Mouse (Mus musculus): ENCODE results near the gene Atp13a3.
"Not testable (repeated sequence)": the region's sequence is repeated elsewhere in the genome, so short reads cannot be mapped to it uniquely, and the experiment has no call there.

Gene Atp13a3

DNA sequence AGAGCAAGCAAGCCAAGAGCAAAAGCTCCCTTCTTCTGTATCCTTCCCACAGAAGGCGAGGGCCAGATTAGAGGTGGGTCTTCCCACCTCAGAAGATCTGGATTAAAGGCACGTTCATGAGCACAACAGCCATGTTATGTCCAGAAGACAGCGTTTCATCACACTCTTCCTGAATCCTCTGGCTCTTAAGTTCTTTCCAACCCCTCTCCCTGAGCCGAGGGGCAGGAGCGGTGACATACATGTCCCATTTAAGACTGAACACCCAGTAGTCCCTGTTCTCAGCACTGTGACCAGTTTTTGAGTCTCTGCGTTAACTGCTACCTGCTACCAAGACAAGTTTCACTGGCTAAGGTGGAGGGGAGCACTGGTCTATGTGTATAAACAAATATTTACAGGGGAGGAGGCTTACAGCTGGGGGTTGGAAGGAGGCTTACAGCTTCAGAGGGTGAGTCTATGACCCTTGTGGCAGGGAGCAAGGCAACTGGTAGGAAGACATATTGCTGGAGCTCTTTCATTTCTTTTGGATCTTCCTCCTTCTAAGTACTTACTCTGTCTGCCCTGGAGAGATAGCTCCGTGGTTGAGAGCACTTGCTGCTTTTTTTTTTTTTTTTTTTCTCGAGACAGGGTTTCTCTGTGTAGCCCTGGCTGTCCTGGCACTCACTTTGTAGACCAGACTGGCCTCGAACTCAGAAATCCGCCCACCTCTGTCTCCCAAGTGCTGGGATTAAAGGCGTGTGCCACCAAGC lies at the start of gene Atp13a3:
Gene Atp13a3, minus strand, starts transcription at position 51 of the 746 bp plus-strand sequence.
- DNase-seq: no peak

DNA sequence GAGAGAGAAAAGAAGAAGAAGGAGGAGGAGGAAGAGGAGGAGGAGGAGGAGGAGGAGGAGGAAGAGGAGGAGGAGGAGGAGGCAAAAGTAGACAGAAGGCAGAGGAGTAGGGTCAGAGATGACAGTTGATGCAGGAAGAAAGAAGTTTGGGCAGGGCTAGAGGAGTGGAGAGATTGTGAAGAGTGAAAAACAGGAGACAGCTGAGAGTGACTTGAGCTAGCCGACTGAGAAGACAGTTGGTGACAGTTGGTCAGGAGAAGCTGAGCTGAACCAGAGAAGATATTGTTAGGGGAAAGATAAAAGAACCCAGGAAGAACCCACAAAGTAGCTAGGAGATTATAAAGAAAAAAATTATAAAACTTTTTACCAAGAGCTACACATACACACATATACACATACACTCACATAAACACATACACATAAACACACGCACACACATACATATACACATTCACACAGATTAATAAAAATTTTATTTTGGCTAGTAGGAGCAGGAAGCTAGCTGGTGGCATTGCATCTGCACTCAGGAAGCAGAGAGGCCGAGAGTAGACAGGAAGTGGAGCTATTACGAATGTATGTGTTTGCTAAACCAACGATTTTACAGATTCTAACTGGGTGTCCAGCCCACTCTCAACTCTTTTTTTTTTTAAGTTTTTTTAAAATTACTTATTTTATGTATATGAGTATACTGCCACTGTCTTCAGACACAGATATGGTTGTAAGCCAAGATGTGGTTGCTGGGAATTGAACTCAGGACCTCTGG lies 47.6 kb upstream of the Atp13a3 start:
- no peak for DNase-seq

DNA sequence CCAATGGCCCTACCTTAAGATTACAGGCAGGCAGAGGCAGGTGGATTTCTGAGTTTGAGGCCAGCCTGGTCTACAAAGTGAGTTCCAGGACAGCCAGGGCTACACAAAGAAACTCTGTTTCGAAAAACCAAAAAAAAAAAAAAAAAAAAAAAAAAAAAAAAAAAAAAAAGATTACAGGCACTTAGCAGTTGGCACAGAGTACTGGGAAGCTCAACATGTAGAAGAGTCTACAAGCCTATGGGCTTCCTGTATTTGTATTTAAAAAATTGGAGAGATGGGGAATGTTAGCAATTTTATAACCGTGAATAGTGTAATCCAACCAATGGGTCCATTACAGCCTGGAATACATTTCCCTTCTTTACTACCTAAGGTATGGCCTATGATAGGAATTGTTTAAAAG lies 45.4 kb upstream of the Atp13a3 start:
- DNase-seq: not testable (repeated sequence)

DNA sequence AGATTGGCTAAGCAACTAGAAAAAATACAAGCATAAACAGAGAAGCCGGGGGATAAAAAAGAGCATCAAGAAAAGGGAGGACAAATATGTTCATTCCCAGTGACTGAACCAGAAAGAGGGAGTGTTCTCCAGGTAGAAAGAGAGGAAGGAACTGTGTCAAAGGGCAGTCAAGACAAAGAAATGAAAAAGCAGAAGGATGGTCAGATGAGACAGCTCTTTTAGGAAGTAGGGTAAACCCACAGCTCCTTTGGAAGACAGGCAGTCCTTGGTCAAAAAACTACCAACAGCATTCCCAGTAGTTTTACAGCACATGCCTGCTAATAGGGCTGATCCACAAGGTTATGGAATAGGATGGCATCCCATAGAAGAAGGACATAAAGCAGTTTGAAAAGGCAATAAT lies 43.2 kb upstream of the Atp13a3 start:
- DNase-seq: no peak

DNA sequence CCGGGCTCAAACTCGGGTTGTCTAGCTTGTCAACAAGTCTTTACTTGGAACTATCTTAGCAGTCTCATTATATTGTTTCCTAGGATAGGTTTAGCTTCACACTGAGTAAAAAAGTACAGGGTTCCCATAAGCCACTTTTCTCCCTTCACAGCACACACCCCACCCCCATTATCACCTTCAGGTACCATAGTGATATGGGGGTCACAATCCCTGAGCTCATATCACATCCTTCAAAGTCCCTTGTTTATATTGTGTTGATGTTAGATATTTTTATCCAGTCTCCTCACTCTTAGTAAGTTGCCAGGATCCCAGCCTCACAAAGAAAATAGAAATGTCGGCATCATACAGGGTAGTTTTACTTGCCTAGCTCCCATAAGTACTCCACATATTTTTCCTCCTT lies 42.4 kb upstream of the Atp13a3 start:
- no peak for DNase-seq

DNA sequence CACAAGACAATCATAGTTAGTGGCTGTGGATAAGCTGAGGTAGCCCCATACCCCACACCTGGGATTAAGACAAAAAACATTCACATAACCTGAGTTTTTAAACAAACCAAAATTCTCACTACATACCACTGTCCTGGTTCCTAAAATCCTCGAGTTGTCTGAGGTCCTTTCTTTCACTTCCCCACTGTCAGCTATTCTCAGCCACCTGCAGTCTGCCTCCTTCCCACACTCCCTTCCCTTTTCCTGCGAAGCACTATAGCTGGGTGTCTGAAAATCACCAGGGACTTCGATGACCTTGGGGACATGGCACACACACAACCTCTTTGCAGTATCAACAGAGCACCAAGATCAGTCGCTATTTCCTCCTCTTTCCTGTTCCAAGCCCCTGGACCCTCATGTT lies 41.9 kb upstream of the Atp13a3 start:
- no peak for DNase-seq

DNA sequence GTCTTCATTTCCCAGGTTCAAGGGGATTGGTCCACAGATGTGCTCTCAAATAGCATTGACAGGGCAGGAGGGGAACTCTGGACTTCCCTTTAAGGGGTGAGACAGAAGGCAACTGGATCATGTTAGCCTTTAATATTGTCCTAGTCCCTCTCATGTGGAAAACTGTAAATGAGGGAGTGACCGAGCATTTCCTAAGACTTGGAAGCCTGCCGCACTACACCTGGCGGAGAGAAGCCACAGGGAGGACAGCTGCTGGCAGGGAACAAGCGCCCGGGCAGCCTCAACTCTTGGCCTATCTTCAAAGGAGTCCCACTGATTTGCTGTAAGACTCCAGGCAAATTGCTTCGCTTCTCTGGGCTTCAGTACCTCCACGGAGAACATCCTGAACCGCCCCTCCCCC lies 37.6 kb upstream of the Atp13a3 start:
- no peak for DNase-seq

DNA sequence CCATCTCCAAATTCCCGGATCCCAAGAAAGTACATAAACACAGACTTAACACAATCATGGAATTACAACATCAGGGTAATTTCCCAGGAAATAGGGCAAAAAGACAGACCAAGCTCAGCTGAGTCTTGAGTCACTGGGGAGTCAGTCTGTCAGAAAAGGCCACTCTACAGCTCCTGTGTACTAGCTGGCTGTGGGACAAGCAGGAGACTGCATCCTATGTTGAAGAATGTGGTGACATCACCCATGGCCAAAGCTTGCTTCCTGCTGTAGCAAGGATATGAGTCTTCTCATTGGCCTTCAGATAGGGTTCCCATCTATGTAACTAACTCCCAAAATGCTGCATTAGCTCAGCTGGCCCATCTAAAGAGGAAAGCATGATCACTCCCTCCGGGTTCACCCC lies 36.7 kb upstream of the Atp13a3 start:
- no peak for DNase-seq

DNA sequence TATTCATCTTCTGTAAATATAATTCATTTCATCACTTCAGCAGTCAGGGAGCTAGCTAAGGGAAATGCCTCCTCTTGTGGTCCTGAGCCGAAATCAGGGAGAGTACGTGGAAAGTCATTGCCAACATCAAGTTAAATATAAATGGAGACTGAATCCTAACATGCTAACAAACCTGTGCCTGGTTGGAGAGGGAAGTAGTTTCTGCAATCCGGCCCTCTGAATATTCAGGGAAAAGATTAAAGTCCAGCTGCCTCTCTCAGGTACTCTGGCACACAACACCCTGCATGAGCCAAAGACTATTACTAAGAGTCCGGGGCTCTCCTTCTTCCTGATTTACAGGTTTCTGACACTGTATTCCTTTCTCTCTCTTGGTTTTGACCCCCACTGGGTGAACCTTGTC lies 35.6 kb upstream of the Atp13a3 start:
- DNase-seq: no peak

DNA sequence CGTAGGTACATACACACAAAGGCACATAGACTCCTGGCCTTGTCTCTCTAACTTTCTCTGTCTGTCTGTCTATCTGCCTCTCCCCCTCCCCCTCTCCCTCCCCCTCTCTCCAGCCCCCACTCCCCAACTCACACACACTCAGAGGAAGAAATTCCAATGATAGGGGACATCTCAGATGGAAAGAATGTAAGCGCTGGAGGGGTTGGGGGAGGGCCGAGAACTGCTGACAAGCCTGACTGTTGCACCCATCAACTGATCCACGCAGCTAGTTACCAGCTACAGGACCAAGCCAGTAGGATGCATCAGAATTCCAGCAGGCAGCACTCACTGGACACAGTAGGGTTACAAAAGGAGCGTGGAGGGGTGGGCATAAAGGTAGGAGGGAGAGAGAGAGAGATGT lies 34.1 kb upstream of the Atp13a3 start:
- no peak for DNase-seq

DNA sequence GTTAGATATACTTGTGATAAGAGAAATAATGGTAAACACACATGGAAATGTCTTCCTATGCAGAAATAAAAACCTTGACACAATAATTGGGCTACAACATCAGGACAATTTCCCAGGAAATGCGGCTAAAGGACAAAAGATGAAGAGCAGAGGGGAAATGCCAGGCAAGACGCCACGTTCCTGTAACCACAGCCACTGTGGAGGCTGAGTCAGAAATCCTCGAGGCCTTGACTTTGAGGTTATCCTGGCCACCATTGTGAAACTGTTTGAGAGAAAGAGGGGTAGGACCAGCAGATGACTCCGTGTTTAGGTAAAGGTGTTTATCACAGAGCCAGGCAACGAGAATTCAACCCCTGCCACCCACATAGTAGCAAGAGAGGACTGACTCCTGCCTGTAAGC lies 33.6 kb upstream of the Atp13a3 start:
- DNase-seq: no peak

DNA sequence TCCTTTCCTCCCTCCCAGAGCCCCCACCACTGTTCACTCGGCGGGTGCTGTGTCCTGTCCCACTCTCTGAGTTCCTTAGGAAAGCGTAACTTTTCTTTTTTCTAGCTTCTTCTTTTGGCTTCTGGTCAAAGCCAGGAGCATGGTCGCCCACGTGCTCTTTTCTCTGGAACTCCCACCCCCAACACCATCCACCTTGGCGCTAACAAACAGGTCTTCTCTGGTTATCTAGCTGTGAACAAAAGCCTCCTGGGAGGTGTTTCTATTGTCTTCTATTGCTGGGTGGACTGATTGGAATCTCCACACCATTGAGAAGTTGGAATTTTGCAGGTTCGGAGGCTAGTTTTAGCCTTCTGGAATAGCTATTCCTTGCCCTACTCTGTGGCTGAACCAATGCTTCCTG lies 30.5 kb upstream of the Atp13a3 start:
- DNase-seq: no peak

DNA sequence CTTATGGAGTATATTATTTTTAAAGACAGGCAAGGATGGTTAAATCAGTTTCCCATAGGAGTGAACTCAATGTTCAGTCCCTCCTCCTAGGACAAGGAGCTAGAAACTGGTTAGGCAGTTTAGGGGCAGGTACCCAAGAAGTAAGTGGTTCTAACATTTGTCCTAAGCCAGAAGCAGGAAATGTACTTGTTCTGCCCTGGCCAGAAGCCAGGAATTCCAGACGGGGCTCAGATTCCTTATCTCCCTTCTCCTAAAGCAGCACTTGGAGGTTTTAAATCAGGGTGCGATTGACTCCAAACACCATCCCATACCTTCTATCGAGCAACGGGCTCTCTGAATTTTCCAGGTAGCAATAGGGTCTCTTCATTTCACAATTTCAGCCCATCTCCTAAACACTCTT lies 29.6 kb upstream of the Atp13a3 start:
- no peak for DNase-seq

DNA sequence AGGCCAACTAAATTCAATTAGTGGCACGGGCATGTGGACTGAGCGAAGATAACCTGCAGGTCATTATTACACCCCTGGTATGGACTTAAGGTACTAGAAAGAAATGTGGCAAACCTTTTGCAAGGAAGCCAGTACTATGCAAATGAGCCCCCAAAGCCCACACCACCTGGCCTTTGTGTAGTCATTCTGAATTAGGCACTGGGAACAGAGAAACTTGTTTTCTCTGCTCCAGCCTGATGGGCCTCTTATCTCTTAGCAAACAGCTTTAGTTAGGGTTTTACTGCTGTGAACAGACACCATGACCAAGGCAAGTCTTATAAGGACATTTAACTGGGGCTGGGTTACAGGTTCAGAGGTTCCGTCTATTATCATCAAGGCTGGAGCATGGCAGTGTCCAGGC lies 27.4 kb upstream of the Atp13a3 start:
- no peak for DNase-seq

DNA sequence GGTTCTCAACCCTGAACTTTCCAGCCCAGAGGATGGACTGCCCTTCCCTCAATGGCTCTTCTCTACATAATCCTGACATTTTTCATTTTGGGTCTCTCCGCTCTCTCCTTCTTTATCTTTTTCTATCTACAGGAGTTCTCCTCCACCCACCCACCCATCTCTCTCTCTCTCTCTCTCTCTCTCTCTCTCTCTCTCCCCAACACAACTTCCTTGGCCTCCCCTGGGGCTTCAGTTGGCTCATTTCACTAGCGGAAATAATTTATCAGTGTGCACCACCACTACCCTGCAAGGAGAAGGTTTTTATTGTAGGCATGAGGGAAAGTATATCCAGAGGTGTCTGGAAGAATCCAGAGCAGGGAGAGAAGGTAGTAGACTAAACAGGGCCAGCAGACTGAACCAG lies 26.3 kb upstream of the Atp13a3 start:
- no peak for DNase-seq

DNA sequence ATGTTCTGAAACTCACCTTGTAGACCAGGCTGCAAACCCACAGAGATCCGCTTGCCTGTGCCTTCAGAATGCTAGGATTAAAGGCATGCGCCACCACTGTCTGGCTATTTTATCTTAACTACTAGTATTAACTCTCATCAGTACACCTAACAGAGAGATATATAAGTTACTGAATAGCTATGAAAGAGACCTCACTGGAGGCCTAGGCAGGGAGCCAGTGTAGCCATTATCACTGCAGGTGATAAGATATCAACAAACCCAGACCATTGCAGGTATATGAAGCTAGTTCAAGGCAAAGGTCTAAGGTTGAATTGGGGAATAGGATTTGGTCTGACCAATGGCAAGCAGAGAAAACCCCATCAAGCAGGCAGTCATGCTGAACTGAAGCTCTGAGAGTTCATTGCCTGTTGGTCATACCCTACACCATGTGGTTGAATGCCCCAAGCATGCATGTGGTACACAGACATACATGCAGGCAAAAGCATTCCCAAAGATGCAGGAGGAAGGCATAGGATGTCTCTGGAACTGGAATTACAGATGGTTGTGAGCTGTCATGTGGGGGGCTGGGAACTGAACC lies 24.8 kb upstream of the Atp13a3 start:
- no peak for DNase-seq

DNA sequence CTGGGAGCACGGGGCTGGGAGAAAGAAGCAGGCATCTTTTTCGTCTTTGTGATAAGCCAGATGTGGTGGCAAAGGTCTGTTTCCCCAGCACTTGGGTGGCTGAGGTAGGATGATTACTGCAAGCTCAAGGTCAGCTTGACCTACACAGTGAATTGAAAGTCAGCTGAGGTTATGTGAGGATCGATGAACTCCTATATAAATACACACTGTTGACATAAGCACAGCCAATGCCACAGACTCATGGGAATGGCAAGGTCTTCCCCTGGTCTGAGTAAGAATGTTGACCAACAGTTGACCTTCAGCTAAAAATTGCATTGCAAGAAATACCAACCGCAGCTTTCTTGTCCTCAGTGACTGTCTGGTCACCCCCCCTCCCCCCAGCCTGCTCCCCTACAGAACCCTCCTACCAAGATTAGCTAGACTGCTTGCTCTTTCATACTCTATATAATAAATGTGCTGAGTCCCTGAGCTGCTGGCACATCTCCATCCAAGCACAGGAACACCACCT lies 23.0 kb upstream of the Atp13a3 start:
- no peak for DNase-seq

DNA sequence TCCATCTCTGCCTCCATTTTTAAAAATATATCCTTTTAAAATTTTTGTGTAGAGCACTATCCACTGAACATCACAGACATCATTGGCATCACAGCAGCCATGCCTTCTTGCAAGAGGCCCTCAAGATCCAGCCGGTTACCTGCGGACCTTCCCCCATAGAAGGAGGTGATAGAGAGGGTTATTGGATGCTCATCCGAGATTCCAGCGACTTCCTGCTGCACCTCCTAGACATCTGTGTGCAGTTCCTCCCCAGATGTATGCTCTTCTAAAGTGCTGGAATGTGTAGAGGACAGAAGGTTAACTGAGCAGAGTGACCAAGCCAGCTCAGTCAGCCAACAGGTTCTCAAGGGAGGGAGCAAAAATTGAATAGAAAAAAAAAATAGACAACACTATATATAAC lies 21.7 kb upstream of the Atp13a3 start:
- no peak for DNase-seq

DNA sequence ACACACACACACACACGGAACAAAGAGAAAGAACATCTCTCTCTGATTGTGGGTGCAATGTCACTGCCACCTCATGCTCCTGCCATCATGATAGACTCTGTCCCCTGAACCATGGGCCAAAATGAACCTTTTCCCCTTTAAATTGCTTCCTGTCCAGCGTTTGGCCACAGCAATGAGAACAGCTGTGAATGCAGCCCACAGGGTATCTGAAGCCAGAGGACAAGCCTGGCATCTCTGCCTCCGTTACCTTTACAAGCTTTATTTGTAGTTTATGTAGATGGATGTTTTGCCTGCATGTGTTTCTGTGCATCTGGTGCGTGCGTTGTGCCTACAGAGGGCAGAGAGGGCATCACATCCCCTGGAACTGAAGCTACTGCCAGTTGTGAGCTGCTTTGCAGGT lies 21.2 kb upstream of the Atp13a3 start:
- DNase-seq: no peak

DNA sequence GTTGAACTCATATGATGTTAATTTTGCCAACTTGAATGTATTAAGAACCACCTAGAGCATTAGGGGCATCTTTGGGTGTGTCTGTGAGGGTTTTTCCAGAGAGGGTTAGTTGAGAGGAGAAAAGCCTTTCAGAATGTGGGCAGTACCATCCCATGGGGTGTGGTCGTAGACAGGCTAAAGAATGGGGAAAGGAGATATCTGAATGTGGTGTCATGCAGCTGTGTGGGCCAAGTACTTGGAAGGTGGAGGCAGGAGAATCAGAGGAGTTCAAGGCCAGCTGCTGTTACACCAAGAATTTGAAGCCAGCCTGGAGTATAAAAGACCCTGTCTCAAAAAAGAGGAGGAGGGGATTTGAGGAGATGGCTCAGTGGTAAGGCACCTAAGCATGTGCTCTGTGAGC lies 20.2 kb upstream of the Atp13a3 start:
- DNase-seq: no peak

DNA sequence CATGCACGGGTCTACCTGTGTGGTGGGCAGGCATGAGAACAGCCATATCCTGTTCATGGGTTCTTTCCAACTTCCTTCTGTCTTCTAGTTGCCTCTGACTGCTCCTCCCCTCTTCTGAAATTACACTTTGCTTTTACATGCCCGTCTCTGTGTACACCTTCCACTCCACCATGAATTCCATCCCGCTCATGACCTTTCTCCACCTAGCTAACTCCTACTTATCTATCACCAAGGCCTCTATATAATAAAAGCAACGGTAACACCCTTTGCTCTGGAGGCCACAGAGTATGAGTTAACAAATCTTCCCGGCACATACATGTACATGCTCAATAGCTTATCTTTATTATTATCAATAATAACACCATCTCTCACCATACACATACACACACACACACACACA lies 18.3 kb upstream of the Atp13a3 start:
- DNase-seq: no peak

DNA sequence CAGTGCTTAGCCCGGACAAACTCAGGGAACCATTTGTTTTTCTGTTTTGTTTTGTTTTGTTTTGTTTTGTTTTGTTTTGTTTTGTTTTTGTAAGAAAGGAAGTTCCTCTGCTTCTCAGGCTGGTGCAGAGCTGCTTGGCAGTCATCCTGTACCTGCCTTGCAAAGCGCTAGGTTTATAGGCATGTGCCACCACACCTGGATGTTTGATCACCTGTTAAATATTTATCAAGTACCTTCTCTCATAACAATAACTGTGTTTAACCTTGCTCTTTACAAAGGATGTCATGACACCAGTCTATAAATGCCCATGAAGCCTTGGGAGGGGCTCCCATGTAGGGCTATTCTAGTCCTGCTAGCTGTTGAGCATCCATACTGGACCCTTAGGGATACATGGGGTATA lies 10.9 kb upstream of the Atp13a3 start:
- no peak for DNase-seq

DNA sequence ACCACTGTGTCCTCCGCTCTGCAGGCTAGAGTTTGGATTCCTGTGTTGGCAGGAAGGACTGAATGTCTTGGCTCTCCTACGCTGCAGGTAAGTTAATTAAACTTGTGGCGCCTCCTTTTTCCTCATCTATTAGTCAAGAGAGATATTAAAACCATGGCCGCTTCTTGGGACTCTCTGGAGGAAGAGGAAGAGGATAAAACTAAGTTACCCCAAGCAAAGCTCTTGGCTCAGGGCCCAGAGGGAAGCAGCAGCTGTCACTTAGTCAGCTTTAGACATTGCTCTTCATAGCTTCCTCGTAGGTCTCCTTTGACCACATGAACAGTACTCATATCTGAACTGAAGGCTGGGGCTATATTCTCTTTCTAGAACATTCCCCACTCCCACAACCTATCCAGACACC lies 10.5 kb upstream of the Atp13a3 start:
- no peak for DNase-seq

DNA sequence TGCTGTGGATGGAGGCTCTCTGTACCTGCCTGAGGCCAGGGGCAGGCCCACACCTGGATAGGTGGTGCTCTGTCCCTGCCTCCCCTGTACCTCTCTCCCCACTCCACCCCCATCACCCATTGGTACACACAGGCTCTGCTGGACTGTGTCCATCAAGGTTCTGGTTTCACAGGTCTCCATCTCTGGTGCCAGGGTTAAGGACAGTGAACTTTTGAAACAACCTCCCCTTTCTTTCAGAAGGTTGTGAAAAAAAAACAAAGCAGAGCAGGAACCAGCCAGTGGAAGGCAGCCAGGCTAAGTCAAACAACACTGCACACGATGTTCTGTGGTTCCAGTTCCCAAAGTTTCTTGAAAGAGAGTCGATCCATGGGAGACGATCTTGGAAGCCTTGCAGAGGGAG lies 6.9 kb upstream of the Atp13a3 start:
- DNase-seq: no peak
